ENCODE assay signal across 28 mouse cellular contexts in the genomic region with DNA sequence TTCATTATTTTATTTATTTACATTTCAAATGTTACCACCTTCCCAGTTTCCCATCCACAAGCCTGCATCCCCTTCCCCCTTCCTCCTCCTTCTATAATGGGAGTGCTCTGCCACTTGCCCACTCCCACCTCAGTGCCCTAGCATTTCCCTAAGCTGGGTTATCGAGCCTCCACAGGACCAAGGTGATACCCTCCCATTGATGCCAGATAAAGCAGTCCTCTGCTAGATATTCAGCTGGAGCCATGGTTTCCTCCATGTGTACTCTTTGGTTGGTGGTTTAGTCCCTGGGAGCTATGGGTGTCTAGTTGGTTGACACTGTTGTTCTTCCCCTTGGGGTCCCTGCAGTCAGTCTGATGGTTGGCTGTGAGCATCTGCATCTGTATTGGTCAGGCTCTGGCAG.
"Had no signal": no experiment of that assay in that cellular context is flagged by ENCODE, and none has a peak within 500 bp of the region (broad histone marks: within the 10 kb centered on the region; RNA-seq: fewer than 3 reads in every experiment).

No protein-coding gene starts in this region.

- H3K9ac ChIP-seq: limb, embryonic 12.5 days; limb, embryonic 13.5 days; limb, embryonic 15.5 days; liver, embryonic 14.5 days; liver, embryonic 15.5 days; lung, embryonic 14.5 days; lung, embryonic 15.5 days; midbrain, embryonic 12.5 days; midbrain, embryonic 13.5 days; midbrain, embryonic 15.5 days; neural tube, embryonic 12.5 days; neural tube, embryonic 13.5 days had no signal

- H3K27ac ChIP-seq: left cerebral cortex, adult 2 months; limb, embryonic 10.5 days; limb, embryonic 12.5 days; limb, embryonic 13.5 days; limb, embryonic 15.5 days; liver, embryonic 14.5 days; liver, embryonic 15.5 days; lung, embryonic 15.5 days; macrophage; midbrain, embryonic 10.5 days; midbrain, embryonic 12.5 days; midbrain, embryonic 13.5 days; midbrain, embryonic 15.5 days; neural tube, embryonic 12.5 days; neural tube, embryonic 13.5 days had no signal

- DNase-seq: left cerebral cortex, postnatal 4 days; lung, adult 18-20 months; lung, adult 2 months; lung, embryonic 14.5 days; lung, postnatal 10 days; lung, postnatal 14 days; lung, postnatal 36 days; lung, postnatal 4 days; midbrain, embryonic 14.5 days had no signal

- H3K4me2 ChIP-seq: limb, embryonic 12.5 days; limb, embryonic 13.5 days; limb, embryonic 15.5 days; liver, embryonic 15.5 days; lung, embryonic 14.5 days; lung, embryonic 15.5 days; midbrain, embryonic 11.5 days; midbrain, embryonic 12.5 days; midbrain, embryonic 13.5 days; midbrain, embryonic 15.5 days; neural tube, embryonic 12.5 days; neural tube, embryonic 13.5 days had no signal

- H3K27me3 ChIP-seq: limb, embryonic 12.5 days; limb, embryonic 13.5 days; limb, embryonic 15.5 days; liver, embryonic 15.5 days; lung, embryonic 15.5 days; megakaryocyte, embryonic 14.5 days; midbrain, embryonic 12.5 days; midbrain, embryonic 13.5 days; midbrain, embryonic 15.5 days; neural tube, embryonic 12.5 days; neural tube, embryonic 13.5 days had no signal

- ATAC-seq: lung, postnatal 0 days; midbrain, embryonic 13.5 days; midbrain, embryonic 15.5 days had no signal

- H3K4me1 ChIP-seq: limb, embryonic 10.5 days; limb, embryonic 12.5 days; limb, embryonic 13.5 days; limb, embryonic 15.5 days; liver, embryonic 15.5 days; lung, embryonic 15.5 days; midbrain, embryonic 12.5 days; midbrain, embryonic 13.5 days; midbrain, embryonic 15.5 days; neural tube, embryonic 12.5 days; neural tube, embryonic 13.5 days had no signal

- H3K36me3 ChIP-seq: limb, embryonic 10.5 days; limb, embryonic 12.5 days; limb, embryonic 13.5 days; limb, embryonic 15.5 days; liver, embryonic 15.5 days; lung, embryonic 15.5 days; midbrain, embryonic 10.5 days; midbrain, embryonic 12.5 days; midbrain, embryonic 13.5 days; midbrain, embryonic 15.5 days; neural tube, embryonic 12.5 days; neural tube, embryonic 13.5 days had no signal

- H3K4me3 ChIP-seq: left cerebral cortex, adult 2 months; limb, embryonic 10.5 days; limb, embryonic 12.5 days; limb, embryonic 13.5 days; limb, embryonic 15.5 days; liver, embryonic 15.5 days; lung, embryonic 15.5 days; midbrain, embryonic 10.5 days; midbrain, embryonic 12.5 days; midbrain, embryonic 13.5 days; midbrain, embryonic 15.5 days; myocyte; neural tube, embryonic 12.5 days; neural tube, embryonic 13.5 days had no signal

- H3K9me3 ChIP-seq: limb, embryonic 10.5 days; limb, embryonic 12.5 days; limb, embryonic 13.5 days; limb, embryonic 15.5 days; liver, embryonic 15.5 days; lung, embryonic 15.5 days; megakaryocyte, embryonic 14.5 days; midbrain, embryonic 10.5 days; midbrain, embryonic 12.5 days; midbrain, embryonic 13.5 days; midbrain, embryonic 15.5 days; neural tube, embryonic 12.5 days; neural tube, embryonic 13.5 days had no signal
